Mouse (Mus musculus) forebrain, embryonic 10.5 days (tissue): Measurements from ENCODE around the gene Ints11. TPM values are rescaled to one million over a fixed set of nuclear protein-coding genes. Genes with fewer than 3 reads are reported as not detected.

Experiments used
- DNase-seq: peaks from one replicate; pipeline ENCODE4 v3.0.0-alpha.2; 2017; ENCODE audit warnings: low spot score; ENCODE audit errors: extremely low spot score
- H3K27ac ChIP-seq: fragments of 300-500 bp; sonication (generic); 2 replicates; pipeline ENCODE4 v1.5.1; 2016; ENCODE audit warnings: mild to moderate bottlenecking
- H3K27me3 ChIP-seq: fragments of 300-500 bp; sonication (generic); 2 replicates; pipeline ENCODE4 v1.6.1; 2016; ENCODE audit warnings: mild to moderate bottlenecking; ENCODE audit not compliant: poor library complexity, severe bottlenecking
- H3K36me3 ChIP-seq: fragments of 300-500 bp; sonication (generic); replicated peaks from 2 replicates; pipeline ENCODE4 v1.6.1; 2016; ENCODE audit warnings: mild to moderate bottlenecking, moderate library complexity
- H3K4me1 ChIP-seq: fragments of 300-500 bp; sonication (generic); 2 replicates; pipeline ENCODE4 v1.6.1; 2016
- H3K4me3 ChIP-seq: fragments of 300-500 bp; sonication (generic); 2 replicates; pipeline ENCODE4 v1.5.1; 2016; ENCODE audit warnings: mild to moderate bottlenecking, moderate library complexity
- H3K9me3 ChIP-seq: fragments of 300-500 bp; sonication (generic); 2 replicates; pipeline ENCODE4 v1.6.1; 2016; ENCODE audit warnings: mild to moderate bottlenecking, moderate library complexity
- WGBS: fragments of 180-500 bp; shearing (Covaris S2); methylation state at CpG from one replicate; pipeline ENCODE4 v1.1.7; 2016; 5-methylcytosine and 5-hydroxymethylcytosine counted together
- polyA plus RNA-seq: library from polyadenylated mRNA; unstranded; fragments of >200 nt; fragmentation: Nextera tagmentation; extraction: Ambion mirVana; gene quantifications from 2 replicates; pipeline ENCODE4 v1.2.1, GENCODE M21; 2016

The Ints11 gene
- polyA plus RNA-seq, 1 experiment from 2014 or later = 120 TPM

DNA sequence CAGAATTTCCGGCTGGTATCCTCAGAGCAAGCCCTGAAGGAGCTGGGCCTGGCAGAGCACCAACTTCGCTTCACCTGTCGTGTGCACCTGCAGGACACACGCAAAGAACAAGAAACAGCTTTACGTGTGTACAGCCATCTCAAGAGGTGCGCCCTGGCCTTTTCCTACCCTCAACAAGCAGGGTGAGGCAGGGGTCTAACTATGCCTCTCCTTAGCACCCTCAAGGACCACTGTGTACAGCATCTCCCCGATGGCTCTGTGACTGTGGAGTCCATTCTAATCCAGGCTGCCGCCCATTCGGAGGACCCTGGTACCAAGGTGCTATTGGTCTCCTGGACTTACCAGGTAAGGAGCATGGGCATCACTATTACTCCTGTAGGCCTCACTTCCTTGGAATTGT is 18.8 kb downstream of the Ints11 start:
- Histone ChIP-seq H3K4me1 (peaks cover 26% of the 10 kb centered on the region), H3K9me3 (no peaks in the 10 kb centered on the region), H3K36me3 (peaks cover 69% of the 10 kb centered on the region), H3K27ac (no peak overlapping the region), H3K27me3 (no peaks in the 10 kb centered on the region), H3K4me3 (no peak overlapping the region)
- DNase-seq = no peak
- WGBS = 91% methylated on average over 9 of the region's 9 CpGs

- H3K9me3 ChIP-seq = no peaks in the 10 kb centered on the region
- 80% methylated on average over 5 of the region's 5 CpGs for WGBS
- H3K4me3 ChIP-seq = no peak overlapping the region
- H3K27ac ChIP-seq = no peak overlapping the region
- H3K4me1 ChIP-seq = peaks cover 38% of the 10 kb centered on the region
- no peak for DNase-seq
- no peaks in the 10 kb centered on the region for H3K27me3 ChIP-seq
- peaks cover 59% of the 10 kb centered on the region for H3K36me3 ChIP-seq
Measured at GRCm38 (mm10) chr4:155889316-155889715, 20.0 kb downstream of the Ints11 start.

- Histone ChIP-seq H3K36me3 (peaks cover 46% of the 10 kb centered on the region), H3K27me3 (no peaks in the 10 kb centered on the region), H3K4me1 (peaks cover 50% of the 10 kb centered on the region), H3K4me3 (peak overlapping the region; percentile 94), H3K9me3 (no peaks in the 10 kb centered on the region), H3K27ac (peak overlapping the region; percentile 95)
- 0% methylated on average over 34 of the region's 34 CpGs for WGBS
- no peak for DNase-seq
Measured at GRCm38 (mm10) chr4:155891011-155891471, 21.7 kb downstream of the Ints11 start.

DNA sequence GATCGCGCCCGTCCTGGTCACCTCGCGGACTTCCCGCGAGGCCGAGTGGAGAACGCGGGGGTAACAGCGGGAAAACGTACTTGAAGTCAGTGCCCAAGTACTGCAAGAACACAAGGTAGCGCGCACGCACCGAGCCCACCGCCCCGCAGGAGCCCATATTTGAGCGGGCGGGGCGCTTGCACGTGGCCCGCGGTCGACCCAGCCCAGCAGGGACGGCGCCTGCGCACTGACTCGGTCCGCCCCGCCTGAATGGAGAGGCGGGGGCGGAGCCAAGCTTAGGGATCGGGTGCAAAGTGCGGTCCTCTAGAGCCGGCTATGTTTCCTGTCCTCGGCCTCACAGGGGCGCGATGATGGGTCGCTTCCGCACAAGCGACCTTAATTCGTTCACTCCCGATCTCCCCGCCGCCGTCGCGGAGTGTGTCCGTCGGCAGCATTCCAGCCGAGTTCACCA is 22.2 kb downstream of the Ints11 start, which contains the start of the genes Pusl1 and Acap3:
TSS of gene Pusl1 (minus strand) at position 231 of the 451 bp plus-strand sequence.
TSS of gene Acap3 (plus strand) at position 272 of the 451 bp plus-strand sequence.
- DNase-seq = peak; percentile 95
- Histone ChIP-seq H3K36me3 (peaks cover 46% of the 10 kb centered on the region), H3K4me3 (peak within 1 kb of the TSS; percentile 94), H3K27me3 (no peaks in the 10 kb centered on the region), H3K9me3 (no peaks in the 10 kb centered on the region), H3K4me1 (peaks cover 50% of the 10 kb centered on the region), H3K27ac (peak within 1 kb of the TSS; percentile 95)
- 0% methylated on average over 52 of the region's 52 CpGs for WGBS

GRCm38 (mm10) chr4:155892017-155892416 is 22.7 kb downstream of the Ints11 start:
- no peaks in the 10 kb centered on the region for H3K27me3 ChIP-seq
- peak; percentile 82 for DNase-seq
- H3K9me3 ChIP-seq = no peaks in the 10 kb centered on the region
- under 1% methylated on average over 56 of the region's 56 CpGs for WGBS
- peaks cover 50% of the 10 kb centered on the region for H3K4me1 ChIP-seq
- H3K4me3 ChIP-seq = peak overlapping the region; percentile 94
- H3K36me3 ChIP-seq = peaks cover 46% of the 10 kb centered on the region
- H3K27ac ChIP-seq = peak overlapping the region; percentile 95

DNA sequence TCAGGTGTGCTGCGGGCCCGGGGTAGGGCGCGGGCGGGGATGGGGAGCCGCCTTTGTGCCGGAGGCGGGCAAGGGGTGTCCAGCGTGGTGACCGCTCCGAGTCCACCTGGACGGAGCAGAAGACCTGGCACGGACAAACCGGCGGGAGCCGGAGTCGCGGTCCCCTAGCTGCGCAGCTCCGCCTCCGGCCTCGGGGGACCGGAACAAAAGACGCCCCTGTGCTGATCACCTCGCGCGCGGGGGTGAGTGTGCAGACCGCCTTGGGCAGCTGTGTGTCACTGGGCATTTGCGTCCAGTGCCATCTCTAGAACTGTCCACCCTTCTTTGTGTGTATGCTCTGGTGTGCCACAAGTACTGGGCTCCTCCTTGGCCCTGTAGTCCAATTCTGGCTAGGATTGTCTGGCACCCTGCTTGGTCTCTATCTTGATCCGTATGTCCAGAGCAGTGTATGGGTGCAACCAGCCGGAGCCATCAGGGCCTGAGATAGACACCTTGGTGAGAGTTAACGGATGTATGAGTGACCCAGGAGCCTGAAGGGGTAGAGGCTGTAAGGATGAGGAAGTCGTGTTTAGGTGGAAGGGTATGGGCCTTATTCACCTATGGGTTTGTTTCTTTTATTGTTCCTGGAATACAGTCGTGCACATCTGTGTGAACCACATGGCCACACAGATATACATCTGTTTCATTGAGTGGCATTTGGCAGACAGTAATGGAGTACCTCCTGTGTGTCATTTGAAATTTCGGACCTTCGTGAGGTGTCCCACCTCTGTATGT is 23.3 kb downstream of the Ints11 start:
- Histone ChIP-seq H3K4me3 (peak overlapping the region; percentile 94), H3K27ac (peak overlapping the region; percentile 95), H3K4me1 (peaks cover 50% of the 10 kb centered on the region), H3K27me3 (no peaks in the 10 kb centered on the region), H3K9me3 (no peaks in the 10 kb centered on the region), H3K36me3 (peaks cover 44% of the 10 kb centered on the region)
- DNase-seq = peak; percentile 45
- WGBS = 7% methylated on average over 37 of the region's 37 CpGs

DNA sequence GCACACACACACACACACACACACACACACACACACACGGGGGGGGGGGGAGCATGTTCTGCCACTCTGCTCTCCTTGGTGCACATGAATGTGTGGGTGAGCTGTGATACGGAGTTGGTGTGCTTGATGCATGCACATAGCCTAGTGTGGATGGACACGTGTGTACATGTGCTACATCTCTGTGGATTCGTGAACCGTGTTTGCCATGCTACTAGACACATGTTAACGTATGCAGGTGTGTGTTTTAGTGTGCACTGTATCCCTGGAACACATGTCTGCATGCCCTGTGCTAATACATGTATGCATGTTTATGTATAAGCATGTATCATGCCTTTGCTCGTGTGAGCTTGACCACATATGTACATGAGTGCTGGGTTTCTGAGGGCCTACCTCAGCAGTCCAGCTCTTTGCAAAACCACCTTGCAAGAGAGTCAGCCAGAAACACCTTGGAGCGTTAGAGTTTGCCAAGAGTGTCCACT is 23.9 kb downstream of the Ints11 start:
- DNase-seq = no peak
- no peaks in the 10 kb centered on the region for H3K9me3 ChIP-seq
- H3K4me1 ChIP-seq = peaks cover 50% of the 10 kb centered on the region
- peak overlapping the region; percentile 95; the same call in 1 of the 2 replicates for H3K27ac ChIP-seq
- 76% methylated on average over 8 of the region's 8 CpGs for WGBS
- H3K27me3 ChIP-seq = no peaks in the 10 kb centered on the region
- H3K36me3 ChIP-seq = peaks cover 42% of the 10 kb centered on the region
- peak overlapping the region; percentile 94 for H3K4me3 ChIP-seq

- H3K36me3 ChIP-seq = peaks cover 42% of the 10 kb centered on the region
- H3K27me3 ChIP-seq = no peaks in the 10 kb centered on the region
- H3K4me3 ChIP-seq = peak overlapping the region; percentile 94; the same call in 1 of the 2 replicates
- no peaks in the 10 kb centered on the region for H3K9me3 ChIP-seq
- peaks cover 50% of the 10 kb centered on the region for H3K4me1 ChIP-seq
- H3K27ac ChIP-seq = no peak overlapping the region
- 38% methylated on average over 8 of the region's 8 CpGs for WGBS
- DNase-seq = no peak
Measured at GRCm38 (mm10) chr4:155894311-155894881, 25.1 kb downstream of the Ints11 start.

DNA sequence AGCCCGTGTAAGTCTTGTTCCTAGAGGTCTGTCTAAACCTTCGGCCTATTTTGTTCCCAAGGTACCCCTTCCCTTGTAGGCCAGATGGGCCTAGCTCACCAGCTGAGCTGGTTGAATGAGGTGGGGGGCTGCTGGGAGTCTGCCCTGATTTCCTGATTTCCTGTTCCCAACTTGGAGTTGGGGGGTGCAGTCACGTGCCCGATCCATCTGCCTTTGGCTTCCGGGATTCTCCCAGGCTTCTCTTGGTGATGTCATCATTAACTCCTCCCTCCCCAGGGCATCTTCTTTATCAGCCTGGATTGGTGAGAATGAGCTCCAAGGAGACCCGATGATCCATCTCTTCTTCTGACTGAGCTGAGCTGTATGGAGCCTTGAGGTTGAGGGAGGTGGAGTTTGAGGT is 25.9 kb downstream of the Ints11 start:
- H3K36me3 ChIP-seq = peaks cover 42% of the 10 kb centered on the region
- H3K4me3 ChIP-seq = 0 out of 2 replicates have a peak overlapping the region, but pooled peaks have one; percentile 94
- no peaks in the 10 kb centered on the region for H3K27me3 ChIP-seq
- no peak for DNase-seq
- no peaks in the 10 kb centered on the region for H3K9me3 ChIP-seq
- no peak overlapping the region for H3K27ac ChIP-seq
- WGBS = 58% methylated on average over 6 of the region's 6 CpGs
- peaks cover 46% of the 10 kb centered on the region for H3K4me1 ChIP-seq

- 94% methylated on average over 4 of the region's 4 CpGs for WGBS
- no peak for DNase-seq
- no peak overlapping the region for H3K4me3 ChIP-seq
Measured at GRCm38 (mm10) chr4:155895826-155896225, 26.5 kb downstream of the Ints11 start.

DNA sequence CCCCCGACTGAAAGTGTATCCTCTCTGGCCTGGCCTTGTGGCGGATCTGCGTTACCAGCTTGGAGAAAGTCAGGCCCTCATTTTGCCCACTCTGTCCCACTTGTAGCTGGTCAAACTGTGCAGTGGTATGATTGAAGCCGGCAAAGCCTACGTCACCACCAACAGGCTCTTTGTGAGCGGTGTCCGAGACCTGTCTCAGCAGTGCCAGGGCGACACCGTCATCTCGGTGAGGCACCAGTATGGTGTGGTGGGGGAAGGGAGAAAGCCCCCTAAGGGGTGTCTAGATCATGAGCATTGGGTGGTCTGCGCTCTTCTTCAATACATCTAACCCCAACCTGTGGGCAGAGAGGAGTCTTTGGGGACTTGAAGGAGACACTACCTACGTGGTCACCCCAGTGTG is 27.1 kb downstream of the Ints11 start:
- peaks cover 35% of the 10 kb centered on the region for H3K4me1 ChIP-seq
- 98% methylated on average over 12 of the region's 12 CpGs for whole genome bisulfite sequencing
- DNase-seq = no peak
- peaks cover 55% of the 10 kb centered on the region for H3K36me3 ChIP-seq
- H3K27ac ChIP-seq = no peak overlapping the region
- H3K27me3 ChIP-seq = no peaks in the 10 kb centered on the region
- H3K9me3 ChIP-seq = no peaks in the 10 kb centered on the region
- H3K4me3 ChIP-seq = no peak overlapping the region

More at GRCm38 (mm10) chr4:155895826-155896225, 26.5 kb downstream of the Ints11 start:
- Histone ChIP-seq H3K27ac (no peak overlapping the region), H3K36me3 (peaks cover 48% of the 10 kb centered on the region), H3K27me3 (no peaks in the 10 kb centered on the region), H3K9me3 (no peaks in the 10 kb centered on the region), H3K4me1 (peaks cover 40% of the 10 kb centered on the region)

DNA sequence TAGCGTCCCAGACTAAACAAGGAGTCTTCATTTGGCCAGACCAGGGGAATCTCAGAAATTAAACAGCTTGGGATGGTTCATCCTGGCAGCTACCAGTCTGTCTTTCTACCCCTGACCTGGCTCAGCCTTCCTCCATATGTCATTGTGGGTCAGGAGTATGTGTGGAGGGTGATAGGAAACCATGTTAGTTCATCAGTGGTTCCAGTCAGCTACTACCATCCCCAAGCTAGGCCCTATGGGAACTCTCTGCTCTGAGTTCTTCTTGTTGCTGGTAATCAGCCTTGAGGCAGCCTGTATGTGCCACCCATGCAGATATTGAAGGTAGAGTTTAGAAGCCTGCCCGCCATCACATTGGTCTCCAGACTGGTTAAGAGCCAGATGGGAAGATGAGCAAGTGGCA is 29.0 kb downstream of the Ints11 start:
- no peak for DNase-seq
- WGBS = 96% methylated on average over 2 of the region's 2 CpGs
- Histone ChIP-seq H3K36me3 (peaks cover 73% of the 10 kb centered on the region), H3K27ac (no peak overlapping the region), H3K4me1 (peaks cover 22% of the 10 kb centered on the region), H3K27me3 (no peaks in the 10 kb centered on the region), H3K4me3 (no peak overlapping the region), H3K9me3 (no peaks in the 10 kb centered on the region)

DNA sequence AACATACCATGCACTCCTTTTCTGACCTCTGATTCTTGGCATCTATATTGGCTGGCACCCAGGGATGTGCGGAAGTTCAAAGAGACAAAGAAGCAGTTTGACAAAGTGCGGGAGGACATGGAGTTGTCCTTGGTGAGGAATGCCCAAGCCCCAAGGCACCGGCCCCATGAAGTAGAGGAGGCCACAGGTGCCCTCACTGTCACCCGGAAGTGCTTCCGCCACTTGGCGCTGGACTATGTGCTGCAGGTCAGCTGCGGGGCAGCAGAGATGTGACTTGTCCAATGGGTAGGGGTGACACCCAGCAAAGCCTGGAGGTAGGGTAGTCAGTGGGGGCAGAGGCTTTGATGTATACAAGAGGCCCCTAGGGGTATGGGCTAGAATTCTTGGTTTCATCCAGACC is 30.0 kb downstream of the Ints11 start:
- Histone ChIP-seq H3K9me3 (no peaks in the 10 kb centered on the region), H3K4me1 (peaks cover 12% of the 10 kb centered on the region), H3K36me3 (peaks cover 84% of the 10 kb centered on the region), H3K27ac (no peak overlapping the region), H3K4me3 (no peak overlapping the region), H3K27me3 (no peaks in the 10 kb centered on the region)
- WGBS = 97% methylated on average over 7 of the region's 7 CpGs
- peak; percentile 7 for DNase-seq
